Mouse (Mus musculus): ENCODE measurements around the gene Sdf4.

GRCm38 (mm10) chr4:155970286-155970685 lies 22.4 kb upstream of the Sdf4 start:
- TF ChIP-seq CTCF (conservative IDR thresholded peaks at IDR 0.05; ENCODE audit: low read length): no peak
- TF ChIP-seq NANOG (IDR thresholded peaks at IDR 0.05; ENCODE audit: borderline replicate concordance, low read length): no peak
- no peak for TF ChIP-seq POU5F1 (IDR thresholded peaks at IDR 0.05; ENCODE audit: borderline replicate concordance, low read length)

All from E14TG2a.4 (cell line).